Mouse (Mus musculus) embryonic facial prominence, embryonic 15.5 days (tissue): ENCODE results near the gene Slc25a35. TPM values are rescaled to one million over a fixed set of nuclear protein-coding genes. Genes with fewer than 3 reads are reported as not detected.

ENCODE experiments used
- microRNA-seq: library from miRNA; unstranded; fragments of <30 nt; microRNA quantifications from one replicate; pipeline ENCODE4, GENCODE M21; 2016; ENCODE audit warnings: borderline number of aligned reads
- polyA plus RNA-seq: library from polyadenylated mRNA; unstranded; fragments of >200 nt; fragmentation: Nextera tagmentation; extraction: Ambion mirVana; gene quantifications from 2 replicates; pipeline ENCODE4 v1.2.1, GENCODE M21; 2015

Slc25a35 gene
- polyA plus RNA-seq, 1 experiment from 2014 or later: 10.0 TPM

Small RNA genes within 50 kb of the gene (microRNA-seq; reads per million reads assigned to microRNA genes)
- 1.9 reads per million, percentile 5 among the genes with 10 or more reads in this experiment for gene Mir3062

Other genes with a start within 250 kb of the Slc25a35 start
- gene Ndel1, start 96.3 kb upstream of the Slc25a35 start, polyA plus RNA-seq: 110 and 117 TPM in 2 replicates
- gene Rnf222, start 79.6 kb upstream of the Slc25a35 start, polyA plus RNA-seq: 3.4 and 3.5 TPM in 2 replicates
- gene Rpl26, start 66.5 kb upstream of the Slc25a35 start, polyA plus RNA-seq: 985 and 994 TPM in 2 replicates
- not detected in 2 replicates for gene Odf4, start 41.0 kb upstream of the Slc25a35 start, polyA plus RNA-seq
- gene Arhgef15, start 10.7 kb upstream of the Slc25a35 start, polyA plus RNA-seq: 8.0 and 9.7 TPM in 2 replicates
- 49.5 and 52.3 TPM in 2 replicates for gene Rangrf, start 7.1 kb downstream of the Slc25a35 start, polyA plus RNA-seq
- 26.1 and 27.5 TPM in 2 replicates for gene Pfas, start 40.3 kb downstream of the Slc25a35 start, polyA plus RNA-seq
- 43.7 and 53.5 TPM in 2 replicates for gene Ctc1, start 47.8 kb downstream of the Slc25a35 start, polyA plus RNA-seq
- gene Aurkb, start 77.5 kb downstream of the Slc25a35 start, polyA plus RNA-seq: 122 and 123 TPM in 2 replicates
- gene Borcs6, start 91.6 kb downstream of the Slc25a35 start, polyA plus RNA-seq: 14.9 and 15.7 TPM in 2 replicates
- 102 and 137 TPM in 2 replicates for gene Tmem107, start 102.7 kb downstream of the Slc25a35 start, polyA plus RNA-seq
- gene Vamp2, start 120.4 kb downstream of the Slc25a35 start, polyA plus RNA-seq: 111 and 149 TPM in 2 replicates
- 29.6 and 34.4 TPM in 2 replicates for gene Per1, start 127.1 kb downstream of the Slc25a35 start, polyA plus RNA-seq
- 0.55 and 0.64 TPM in 2 replicates for gene Hes7, start 152.3 kb downstream of the Slc25a35 start, polyA plus RNA-seq
- 0.35 and 0.51 TPM in 2 replicates for gene 9130213A22Rik, start 154.5 kb downstream of the Slc25a35 start, polyA plus RNA-seq
- 7.6 and 8.9 TPM in 2 replicates for gene Aloxe3, start 157.8 kb downstream of the Slc25a35 start, polyA plus RNA-seq
- gene Alox12b, start 188.9 kb downstream of the Slc25a35 start, polyA plus RNA-seq: 28.7 and 30.5 TPM in 2 replicates
- 0.27 and 0.88 TPM in 2 replicates for gene Alox8, start 229.7 kb downstream of the Slc25a35 start, polyA plus RNA-seq